18 mouse cellular contexts compared by ENCODE assay signal in the genomic region with DNA sequence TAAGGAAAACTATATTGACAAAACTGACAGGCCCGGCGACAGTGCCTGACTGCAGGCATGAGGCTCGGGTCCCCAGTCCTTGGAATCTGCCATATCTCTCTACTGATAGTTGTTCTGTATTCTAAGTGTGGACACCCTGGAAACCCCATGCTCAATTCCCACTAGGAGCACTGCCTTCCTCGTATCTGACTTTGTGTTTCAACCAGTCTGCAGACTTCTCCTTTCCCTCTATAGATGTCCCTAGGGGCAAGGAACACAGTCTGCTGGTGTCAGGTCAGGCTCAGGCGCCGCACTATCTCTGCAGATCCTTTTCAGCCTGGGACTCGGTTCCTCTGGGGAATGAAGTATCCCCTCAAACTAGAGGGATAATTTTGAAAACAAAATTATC. TPM values are rescaled to one million over a fixed set of nuclear protein-coding genes. Genes with fewer than 3 reads are reported as not detected.
DNase-seq lines count a peak whose midpoint lies in the region; ATAC-seq and TF ChIP-seq lines count a peak whose summit lies in the region.
"Had no signal": no experiment of that assay in that cellular context is flagged by ENCODE, and none has a peak within 500 bp of the region (broad histone marks: within the 10 kb centered on the region; RNA-seq: fewer than 3 reads in every experiment).

No protein-coding gene starts in this region.

- 56% methylated on average over 7 of the region's 7 CpGs for WGBS in heart, embryonic 12.5 days
- WGBS in heart, adult 2 months = 58% methylated on average over 7 of the region's 7 CpGs
- WGBS in stomach, embryonic 15.5 days = 78% methylated on average over 7 of the region's 7 CpGs
- 71% methylated on average over 7 of the region's 7 CpGs for WGBS in stomach, postnatal 0 days
- 26% methylated on average over 7 of the region's 7 CpGs for WGBS in liver, embryonic 14.5 days (ENCODE audit: insufficient replicate concordance)

- no peak for ATAC-seq in heart, embryonic 12.5 days (ENCODE audit: insufficient number of reproducible peaks, low FRiP score)
- ATAC-seq in stomach, embryonic 15.5 days (ENCODE audit: insufficient read depth, low FRiP score, low read depth) = no peak
- ATAC-seq in stomach, postnatal 0 days (ENCODE audit: low FRiP score, low TSS enrichment) = no peak
- no peak for ATAC-seq in liver, embryonic 14.5 days (ENCODE audit: insufficient read depth)

- H3K4me3 ChIP-seq in heart, embryonic 12.5 days = no peak overlapping the region
- H3K4me3 ChIP-seq in heart, adult 2 months = no peak overlapping the region
- H3K4me3 ChIP-seq in stomach, embryonic 15.5 days (replicated peaks) = no peak overlapping the region
- H3K4me3 ChIP-seq in stomach, postnatal 0 days (ENCODE audit: low read depth, low read length) = no peak overlapping the region
- H3K4me3 ChIP-seq in liver, embryonic 14.5 days (ENCODE audit: insufficient read depth in 1 of 2, low read depth in 2 of 2, low read length in 2 of 2) = peak overlapping the region; percentile 48 to 57; a peak in 3 of 4 replicates

- H3K79me2 ChIP-seq in heart, adult 2 months (replicated peaks; ENCODE audit: control insufficient read depth, insufficient read depth, low read length) = no peaks in the 10 kb centered on the region

- no peak for TF ChIP-seq CTCF in heart, adult 2 months (IDR thresholded peaks at IDR 0.05)
- TF ChIP-seq CTCF in stomach, postnatal 0 days (IDR thresholded peaks at IDR 0.05; ENCODE audit: low read depth) = no peak
- no peak for TF ChIP-seq CTCF in liver, embryonic 14.5 days (IDR thresholded peaks at IDR 0.05; ENCODE audit: low read depth)

- H3K9me3 ChIP-seq in heart, embryonic 12.5 days (replicated peaks) = no peaks in the 10 kb centered on the region
- H3K9me3 ChIP-seq in stomach, embryonic 15.5 days = no peaks in the 10 kb centered on the region
- H3K9me3 ChIP-seq in stomach, postnatal 0 days (ENCODE audit: control insufficient read depth, low read length) = no peaks in the 10 kb centered on the region
- no peaks in the 10 kb centered on the region for H3K9me3 ChIP-seq in liver, embryonic 14.5 days (ENCODE audit: control insufficient read depth, low read length)
- H3K9me3 ChIP-seq: heart, embryonic 15.5 days; hindbrain, embryonic 10.5 days; limb, embryonic 15.5 days; neural tube, embryonic 15.5 days had no signal

- H3K9ac ChIP-seq in heart, embryonic 12.5 days = no peak overlapping the region
- no peak overlapping the region for H3K9ac ChIP-seq in heart, adult 2 months (ENCODE audit: low read depth, low read length)
- no peak overlapping the region for H3K9ac ChIP-seq in stomach, embryonic 15.5 days
- no peak overlapping the region for H3K9ac ChIP-seq in stomach, postnatal 0 days (ENCODE audit: low read length)
- H3K9ac ChIP-seq in liver, embryonic 14.5 days (replicated peaks) = peak overlapping the region; percentile 64
- H3K9ac ChIP-seq: limb, embryonic 15.5 days had no signal

- H3K4me2 ChIP-seq in heart, embryonic 12.5 days = peak overlapping the region; percentile 78; the same call in 1 of the 2 replicates
- no peak overlapping the region for H3K4me2 ChIP-seq in stomach, embryonic 15.5 days
- no peak overlapping the region for H3K4me2 ChIP-seq in stomach, postnatal 0 days (replicated peaks; ENCODE audit: low read depth)
- peak overlapping the region; percentile 68 for H3K4me2 ChIP-seq in liver, embryonic 14.5 days (ENCODE audit: low read depth)

- H3K36me3 ChIP-seq in heart, embryonic 12.5 days = no peaks in the 10 kb centered on the region
- H3K36me3 ChIP-seq in heart, adult 2 months (ENCODE audit: control insufficient read depth, insufficient read depth, low read length) = no peaks in the 10 kb centered on the region
- no peaks in the 10 kb centered on the region for H3K36me3 ChIP-seq in stomach, embryonic 15.5 days
- no peaks in the 10 kb centered on the region for H3K36me3 ChIP-seq in stomach, postnatal 0 days (ENCODE audit: control insufficient read depth, insufficient read depth, low read length)
- H3K36me3 ChIP-seq in liver, embryonic 14.5 days (replicated peaks; ENCODE audit: control insufficient read depth, insufficient read depth, low read depth) = peaks cover 9% of the 10 kb centered on the region
- H3K36me3 ChIP-seq: heart, embryonic 15.5 days; hindbrain, embryonic 10.5 days; limb, embryonic 15.5 days; neural tube, embryonic 15.5 days had no signal

- no peak overlapping the region for H3K27ac ChIP-seq in heart, embryonic 12.5 days (ENCODE audit: poor library complexity, severe bottlenecking)
- no peak overlapping the region for H3K27ac ChIP-seq in heart, adult 2 months
- 0 out of 2 replicates have a peak overlapping the region, but pooled peaks have one; percentile 51 for H3K27ac ChIP-seq in stomach, embryonic 15.5 days
- no peak overlapping the region for H3K27ac ChIP-seq in stomach, postnatal 0 days (replicated peaks)
- peak overlapping the region; percentile 87 for H3K27ac ChIP-seq in liver, embryonic 14.5 days
- H3K27ac ChIP-seq: gastrocnemius, adult 2 months; heart, embryonic 15.5 days; limb, embryonic 15.5 days; neural tube, embryonic 15.5 days had no signal

- no peak for DNase-seq in heart, adult 2 months
- no peak for DNase-seq in stomach, postnatal 0 days (ENCODE audit: low spot score)
- DNase-seq in liver, embryonic 14.5 days (ENCODE audit: low read depth in 3 of 3, low spot score in 3 of 3) = no peak
- DNase-seq in layer of hippocampus, adult 9-11 months = no peak
- DNase-seq in left cerebral cortex, postnatal 10 days (ENCODE audit: extremely low spot score in 1 of 2, low spot score in 2 of 2) = no peak
- DNase-seq: B cell, adult 2 months had no signal

- no peak for TF ChIP-seq EP300 in heart, adult 2 months (IDR thresholded peaks at IDR 0.05; ENCODE audit: insufficient read depth, low read depth, low read length)
- no peak for TF ChIP-seq EP300 in stomach, postnatal 0 days (optimal IDR thresholded peaks at IDR 0.05)
- no peak for TF ChIP-seq EP300 in liver, embryonic 14.5 days (IDR thresholded peaks at IDR 0.05; ENCODE audit: low read depth)

- H3K4me1 ChIP-seq in heart, embryonic 12.5 days (replicated peaks) = peaks cover 12% of the 10 kb centered on the region
- no peaks in the 10 kb centered on the region for H3K4me1 ChIP-seq in heart, adult 2 months (ENCODE audit: control insufficient read depth, insufficient read depth, low read length)
- peaks cover 8% of the 10 kb centered on the region; the same call in 1 of the 2 replicates for H3K4me1 ChIP-seq in stomach, embryonic 15.5 days
- no peaks in the 10 kb centered on the region for H3K4me1 ChIP-seq in stomach, postnatal 0 days (replicated peaks; ENCODE audit: control insufficient read depth, insufficient read depth)
- H3K4me1 ChIP-seq in liver, embryonic 14.5 days (replicated peaks; ENCODE audit: control insufficient read depth in 2 of 2, insufficient read depth in 2 of 2, low read length in 1 of 2) = peaks cover 47 to 54% of the 10 kb centered on the region in 2 experiments

- no peak for TF ChIP-seq POLR2A in heart, adult 2 months (IDR thresholded peaks at IDR 0.05; ENCODE audit: insufficient read depth, low read depth, low read length)

- intact Hi-C loops in heart, adult 2 months (cut with DNase I) = no loop called here
- intact Hi-C loops in left cerebral cortex, postnatal 10 days (cut with DNase I) = no loop called here

- H3K27me3 ChIP-seq in heart, embryonic 12.5 days (replicated peaks) = peaks cover 19% of the 10 kb centered on the region
- no peaks in the 10 kb centered on the region for H3K27me3 ChIP-seq in heart, adult 2 months (ENCODE audit: control insufficient read depth, insufficient read depth, low read length)
- H3K27me3 ChIP-seq in stomach, embryonic 15.5 days (replicated peaks) = no peaks in the 10 kb centered on the region
- no peaks in the 10 kb centered on the region for H3K27me3 ChIP-seq in stomach, postnatal 0 days (ENCODE audit: control insufficient read depth, insufficient read depth, low read length)
- H3K27me3 ChIP-seq in liver, embryonic 14.5 days (ENCODE audit: control insufficient read depth, insufficient read depth, low read length) = no peaks in the 10 kb centered on the region
- H3K27me3 ChIP-seq: neural tube, embryonic 15.5 days had no signal

RNA-seq across cellular contexts. Expression of gene Pklr, which starts 2.9 kb away (rescaled TPM):
- polyA plus RNA-seq in heart, embryonic 12.5 days (2016; fragmentation: Nextera tagmentation; extraction: Ambion mirVana) = 1.7 and 2.8 TPM in 2 replicates
- total RNA-seq in heart, adult 2 months (2021) = not detected
- 0.06 TPM in 1 of 2 replicates, not detected in the other for polyA plus RNA-seq in heart, adult 2 months (2012; rRNA removed)
- polyA plus RNA-seq in stomach, embryonic 15.5 days (2015; fragmentation: Nextera tagmentation; extraction: Ambion mirVana) = 16.4 and 19.9 TPM in 2 replicates
- polyA plus RNA-seq in stomach, postnatal 0 days (2015; fragmentation: Nextera tagmentation; extraction: Ambion mirVana) = 6.6 and 6.8 TPM in 2 replicates
- polyA plus RNA-seq in liver, embryonic 14.5 days (2012; rRNA removed) = 132 and 143 TPM in 2 replicates
- polyA plus RNA-seq in liver, embryonic 14.5 days (2014; fragmentation: Nextera tagmentation; extraction: Ambion mirVana) = 79.8 and 97.5 TPM in 2 replicates
- not detected for total RNA-seq in left cerebral cortex, postnatal 10 days (2021)
- total RNA-seq: adrenal gland, postnatal 25 days; gastrocnemius, adult 2 months had no signal

RNA-seq across cellular contexts. Expression of gene Hcn3, which starts 26.9 kb away (rescaled TPM):
- 0.45 and 0.65 TPM in 2 replicates for polyA plus RNA-seq in heart, embryonic 12.5 days (2016; fragmentation: Nextera tagmentation; extraction: Ambion mirVana)
- total RNA-seq in heart, adult 2 months (2021) = under 1 TPM in 1 of 2 experiments, not detected in 1; 0.25 TPM
- 0.26 and 0.29 TPM in 2 replicates for polyA plus RNA-seq in heart, adult 2 months (2012; rRNA removed)
- polyA plus RNA-seq in stomach, embryonic 15.5 days (2015; fragmentation: Nextera tagmentation; extraction: Ambion mirVana) = 2.4 and 2.6 TPM in 2 replicates
- polyA plus RNA-seq in stomach, postnatal 0 days (2015; fragmentation: Nextera tagmentation; extraction: Ambion mirVana) = 0.45 and 0.71 TPM in 2 replicates
- polyA plus RNA-seq in liver, embryonic 14.5 days (2012; rRNA removed) = 0.23 and 0.31 TPM in 2 replicates
- polyA plus RNA-seq in liver, embryonic 14.5 days (2014; fragmentation: Nextera tagmentation; extraction: Ambion mirVana) = 0.55 and 0.56 TPM in 2 replicates
- 10 to 100 TPM; 37.0 to 48.6 TPM for total RNA-seq in left cerebral cortex, postnatal 10 days (2021)

RNA-seq across cellular contexts. Expression of gene Fdps, which starts 31.3 kb away (rescaled TPM):
- 130 and 136 TPM in 2 replicates for polyA plus RNA-seq in heart, embryonic 12.5 days (2016; fragmentation: Nextera tagmentation; extraction: Ambion mirVana)
- total RNA-seq in heart, adult 2 months (2021) = 10 to 100 TPM; 20.8 to 21.1 TPM
- 22.5 and 29.6 TPM in 2 replicates for polyA plus RNA-seq in heart, adult 2 months (2012; rRNA removed)
- polyA plus RNA-seq in stomach, embryonic 15.5 days (2015; fragmentation: Nextera tagmentation; extraction: Ambion mirVana) = 324 and 331 TPM in 2 replicates
- polyA plus RNA-seq in stomach, postnatal 0 days (2015; fragmentation: Nextera tagmentation; extraction: Ambion mirVana) = 372 and 379 TPM in 2 replicates
- polyA plus RNA-seq in liver, embryonic 14.5 days (2012; rRNA removed) = 126 and 131 TPM in 2 replicates
- 238 and 251 TPM in 2 replicates for polyA plus RNA-seq in liver, embryonic 14.5 days (2014; fragmentation: Nextera tagmentation; extraction: Ambion mirVana)
- total RNA-seq in left cerebral cortex, postnatal 10 days (2021) = 100 to 1,000 TPM; 165 to 177 TPM

RNA-seq across cellular contexts. Expression of gene Clk2, which starts 31.5 kb away (rescaled TPM):
- polyA plus RNA-seq in heart, embryonic 12.5 days (2016; fragmentation: Nextera tagmentation; extraction: Ambion mirVana) = 24.6 and 24.8 TPM in 2 replicates
- total RNA-seq in heart, adult 2 months (2021) = 10 to 100 TPM; 15.4 to 18.9 TPM
- 26.5 and 40.4 TPM in 2 replicates for polyA plus RNA-seq in heart, adult 2 months (2012; rRNA removed)
- polyA plus RNA-seq in stomach, embryonic 15.5 days (2015; fragmentation: Nextera tagmentation; extraction: Ambion mirVana) = 26.3 and 26.7 TPM in 2 replicates
- 10.2 and 11.3 TPM in 2 replicates for polyA plus RNA-seq in stomach, postnatal 0 days (2015; fragmentation: Nextera tagmentation; extraction: Ambion mirVana)
- polyA plus RNA-seq in liver, embryonic 14.5 days (2012; rRNA removed) = 26.1 and 28.8 TPM in 2 replicates
- polyA plus RNA-seq in liver, embryonic 14.5 days (2014; fragmentation: Nextera tagmentation; extraction: Ambion mirVana) = 6.7 and 7.2 TPM in 2 replicates
- total RNA-seq in left cerebral cortex, postnatal 10 days (2021) = 10 to 100 TPM; 42.3 to 47.3 TPM

RNA-seq across cellular contexts. Expression of gene Gm43738, which starts 32.2 kb away (rescaled TPM):
- polyA plus RNA-seq in heart, embryonic 12.5 days (2016; fragmentation: Nextera tagmentation; extraction: Ambion mirVana) = not detected in 2 replicates
- not detected for total RNA-seq in heart, adult 2 months (2021)
- polyA plus RNA-seq in heart, adult 2 months (2012; rRNA removed) = not detected in 2 replicates
- not detected in 2 replicates for polyA plus RNA-seq in stomach, embryonic 15.5 days (2015; fragmentation: Nextera tagmentation; extraction: Ambion mirVana)
- polyA plus RNA-seq in stomach, postnatal 0 days (2015; fragmentation: Nextera tagmentation; extraction: Ambion mirVana) = 0.17 TPM in 1 of 2 replicates, not detected in the other
- 0.02 TPM in 1 of 2 replicates, not detected in the other for polyA plus RNA-seq in liver, embryonic 14.5 days (2012; rRNA removed)
- polyA plus RNA-seq in liver, embryonic 14.5 days (2014; fragmentation: Nextera tagmentation; extraction: Ambion mirVana) = 0.04 TPM in 1 of 2 replicates, not detected in the other
- under 1 TPM in 1 of 2 experiments, not detected in 1; 0.19 TPM for total RNA-seq in left cerebral cortex, postnatal 10 days (2021)
- total RNA-seq: common myeloid progenitor, adult 5-6 weeks; gastrocnemius, adult 2 months had no signal
- polyA plus RNA-seq: cerebellum, adult 2 months; embryonic facial prominence, embryonic 11.5 days; kidney, embryonic 16.5 days; limb, embryonic 15.5 days; neural tube, embryonic 15.5 days had no signal

Comparison
In these comparisons a context has a peak if more than half of its experiments do, and no peak if none do; other contexts are left out.
1. H3K27ac ChIP-seq: peak in stomach, embryonic 15.5 days (single experiment) and liver, embryonic 14.5 days (single experiment); none in heart, embryonic 12.5 days (single experiment), heart, adult 2 months (single experiment) and stomach, postnatal 0 days (single experiment).
2. H3K4me2 ChIP-seq: peak in heart, embryonic 12.5 days (single experiment) and liver, embryonic 14.5 days (single experiment); none in stomach, embryonic 15.5 days (single experiment) and stomach, postnatal 0 days (single experiment).
3. H3K4me3 ChIP-seq: peak in liver, embryonic 14.5 days (2 of 2); none in heart, embryonic 12.5 days (single experiment), heart, adult 2 months (single experiment), stomach, embryonic 15.5 days (single experiment) and stomach, postnatal 0 days (single experiment).